Mouse (Mus musculus) cerebellum, adult 9-10 months (tissue): Measurements from ENCODE around the gene Gabrd.

Source experiments
- DNase-seq: peaks from one replicate; pipeline ENCODE4 v3.0.0; 2022

Gabrd gene

GRCm38 (mm10) chr4:155343415-155344298, 54.3 kb downstream of the Gabrd start:
- DNase-seq, result peak; percentile 76

- peak; percentile 61 for DNase-seq
Observed at GRCm38 (mm10) chr4:155336284-155337050, 61.4 kb downstream of the Gabrd start.
